Mouse (Mus musculus): ENCODE measurements around the gene Olfr10.
"Not testable (repeated sequence)": the region's sequence is repeated elsewhere in the genome, so short reads cannot be mapped to it uniquely, and the experiment has no call there.

The Olfr10 gene

GRCm38 (mm10) chr11:49304441-49304840 is at the start of gene Olfr10:
TSS of gene Olfr10 (plus strand) at chr11:49304741.
- no peak for DNase-seq

- no peak for DNase-seq
Measured at GRCm38 (mm10) chr11:49259296-49259695, 45.2 kb upstream of the Olfr10 start.

GRCm38 (mm10) chr11:49259829-49260228 is 44.7 kb upstream of the Olfr10 start:
- no peak for DNase-seq

- DNase-seq: no peak
Measured at GRCm38 (mm10) chr11:49260598-49261312, 43.8 kb upstream of the Olfr10 start.

GRCm38 (mm10) chr11:49261313-49261855 is 43.2 kb upstream of the Olfr10 start:
- DNase-seq: no peak

- no peak for DNase-seq
Measured at GRCm38 (mm10) chr11:49262286-49262685, 42.3 kb upstream of the Olfr10 start.

GRCm38 (mm10) chr11:49263149-49263548 is 41.4 kb upstream of the Olfr10 start:
- DNase-seq: no peak

GRCm38 (mm10) chr11:49264081-49264480 is 40.5 kb upstream of the Olfr10 start:
- DNase-seq: no peak

- no peak for DNase-seq
Measured at GRCm38 (mm10) chr11:49264622-49265021, 39.9 kb upstream of the Olfr10 start.

- no peak for DNase-seq
Measured at GRCm38 (mm10) chr11:49265101-49265500, 39.4 kb upstream of the Olfr10 start.

GRCm38 (mm10) chr11:49266671-49267070 is 37.9 kb upstream of the Olfr10 start:
- no peak for DNase-seq

GRCm38 (mm10) chr11:49267316-49267715 is 37.2 kb upstream of the Olfr10 start:
- no peak for DNase-seq

GRCm38 (mm10) chr11:49267970-49268579 is 36.5 kb upstream of the Olfr10 start:
- no peak for DNase-seq

GRCm38 (mm10) chr11:49269761-49270160 is 34.8 kb upstream of the Olfr10 start:
- no peak for DNase-seq

GRCm38 (mm10) chr11:49270368-49270767 is 34.2 kb upstream of the Olfr10 start:
- DNase-seq: no peak

GRCm38 (mm10) chr11:49271334-49271733 is 33.2 kb upstream of the Olfr10 start:
- DNase-seq: peak in 1 of 2 experiments; percentile 46

- DNase-seq: no peak
Measured at GRCm38 (mm10) chr11:49273834-49274519, 30.6 kb upstream of the Olfr10 start.

- DNase-seq: no peak
Measured at GRCm38 (mm10) chr11:49278222-49278621, 26.3 kb upstream of the Olfr10 start, which contains the start of gene Olfr1393. TSS of gene Olfr1393 (plus strand) at chr11:49278304.

- DNase-seq: not testable (repeated sequence)
Measured at GRCm38 (mm10) chr11:49284982-49285381, 19.6 kb upstream of the Olfr10 start, which contains the start of gene Olfr1392. TSS of gene Olfr1392 (plus strand) at chr11:49285282.

- DNase-seq: no peak
Measured at GRCm38 (mm10) chr11:49287251-49287650, 17.3 kb upstream of the Olfr10 start.

- DNase-seq: no peak
Measured at GRCm38 (mm10) chr11:49292777-49293176, 11.8 kb upstream of the Olfr10 start.

- not testable (repeated sequence) for DNase-seq
Measured at GRCm38 (mm10) chr11:49308547-49308946, 4.0 kb downstream of the Olfr10 start.

- no peak for DNase-seq
Measured at GRCm38 (mm10) chr11:49322442-49322841, 17.9 kb downstream of the Olfr10 start, which contains the start of gene Olfr1391. TSS of gene Olfr1391 (plus strand) at chr11:49322742.

All from spleen, adult 18-20 months (tissue).